Mouse (Mus musculus) splenic B cell, adult 2 months (primary cell): ENCODE measurements around the gene Slamf8.

Experiments used
- DNase-seq: peaks from one replicate; pipeline ENCODE4 v3.0.0-alpha.2; 2011; ENCODE audit warnings: low read depth, low spot score
- H3K27me3 ChIP-seq: 2 replicates; pipeline ENCODE4 v1.6.1; 2012; ENCODE audit warnings: mild to moderate bottlenecking, low read length, moderate library complexity, mixed read lengths; ENCODE audit not compliant: control insufficient read depth, poor library complexity, insufficient read depth, severe bottlenecking
- H3K36me3 ChIP-seq: 2 replicates; pipeline ENCODE4 v1.6.1; 2012; ENCODE audit warnings: mild to moderate bottlenecking, low read length, moderate library complexity, mixed read lengths; ENCODE audit not compliant: control insufficient read depth, poor library complexity, insufficient read depth, severe bottlenecking

The Slamf8 gene

GRCm38 (mm10) chr1:172590385-172590784, at the start of gene Slamf8:
TSS of gene Slamf8 (minus strand) at chr1:172590568.
- Histone ChIP-seq H3K27me3 (no peaks in the 10 kb centered on the region), H3K36me3 (no peaks in the 10 kb centered on the region)
- DNase-seq = peak; percentile 16

- Histone ChIP-seq H3K27me3 (no peaks in the 10 kb centered on the region), H3K36me3 (no peaks in the 10 kb centered on the region)
- DNase-seq = no peak
These were observed 48.4 kb upstream of the Slamf8 start for GRCm38 (mm10) chr1:172638781-172639180.

- H3K36me3 ChIP-seq = no peaks in the 10 kb centered on the region
- no peak for DNase-seq
- no peaks in the 10 kb centered on the region for H3K27me3 ChIP-seq
These were observed 47.4 kb upstream of the Slamf8 start for GRCm38 (mm10) chr1:172637801-172638200.

- H3K36me3 ChIP-seq = no peaks in the 10 kb centered on the region
- no peaks in the 10 kb centered on the region for H3K27me3 ChIP-seq
- no peak for DNase-seq
These were observed 45.9 kb upstream of the Slamf8 start for GRCm38 (mm10) chr1:172636266-172636665.

GRCm38 (mm10) chr1:172635258-172635657, 44.9 kb upstream of the Slamf8 start:
- H3K36me3 ChIP-seq = no peaks in the 10 kb centered on the region

GRCm38 (mm10) chr1:172634136-172634535, 43.8 kb upstream of the Slamf8 start:
- H3K27me3 ChIP-seq = no peaks in the 10 kb centered on the region
- H3K36me3 ChIP-seq = no peaks in the 10 kb centered on the region
- DNase-seq = no peak

More at GRCm38 (mm10) chr1:172635258-172635657, 44.9 kb upstream of the Slamf8 start:
- H3K27me3 ChIP-seq = no peaks in the 10 kb centered on the region
- DNase-seq = no peak

- Histone ChIP-seq H3K36me3 (no peaks in the 10 kb centered on the region), H3K27me3 (no peaks in the 10 kb centered on the region)
- peak; percentile 96 for DNase-seq
These were observed 42.3 kb upstream of the Slamf8 start, which contains the start of gene Dusp23 for GRCm38 (mm10) chr1:172632451-172633326. TSS of gene Dusp23 (minus strand) at chr1:172632962.

GRCm38 (mm10) chr1:172631721-172632120, 41.4 kb upstream of the Slamf8 start:
- DNase-seq = no peak
- no peaks in the 10 kb centered on the region for H3K36me3 ChIP-seq
- no peaks in the 10 kb centered on the region for H3K27me3 ChIP-seq

GRCm38 (mm10) chr1:172629831-172630230, 39.5 kb upstream of the Slamf8 start:
- no peaks in the 10 kb centered on the region for H3K27me3 ChIP-seq
- DNase-seq = no peak

GRCm38 (mm10) chr1:172626306-172626705, 35.9 kb upstream of the Slamf8 start:
- DNase-seq = no peak
- Histone ChIP-seq H3K36me3 (no peaks in the 10 kb centered on the region), H3K27me3 (no peaks in the 10 kb centered on the region)

More at GRCm38 (mm10) chr1:172629831-172630230, 39.5 kb upstream of the Slamf8 start:
- no peaks in the 10 kb centered on the region for H3K36me3 ChIP-seq

GRCm38 (mm10) chr1:172624081-172624480, 33.7 kb upstream of the Slamf8 start:
- DNase-seq = no peak
- Histone ChIP-seq H3K27me3 (no peaks in the 10 kb centered on the region), H3K36me3 (no peaks in the 10 kb centered on the region)

- no peak for DNase-seq
- no peaks in the 10 kb centered on the region for H3K27me3 ChIP-seq
- H3K36me3 ChIP-seq = no peaks in the 10 kb centered on the region
These were observed 33.2 kb upstream of the Slamf8 start for GRCm38 (mm10) chr1:172623599-172623998.

GRCm38 (mm10) chr1:172619235-172619634, 28.9 kb upstream of the Slamf8 start:
- Histone ChIP-seq H3K27me3 (no peaks in the 10 kb centered on the region), H3K36me3 (no peaks in the 10 kb centered on the region)
- DNase-seq = peak; percentile 73

GRCm38 (mm10) chr1:172618141-172618540, 27.8 kb upstream of the Slamf8 start:
- H3K36me3 ChIP-seq = no peaks in the 10 kb centered on the region
- H3K27me3 ChIP-seq = no peaks in the 10 kb centered on the region
- no peak for DNase-seq

- DNase-seq = no peak
- H3K36me3 ChIP-seq = no peaks in the 10 kb centered on the region
- no peaks in the 10 kb centered on the region for H3K27me3 ChIP-seq
These were observed 27.2 kb upstream of the Slamf8 start for GRCm38 (mm10) chr1:172617365-172618076.
